Mouse (Mus musculus): ENCODE data around the gene Tnfsf9. TPM values are rescaled to one million over a fixed set of nuclear protein-coding genes. Genes with fewer than 3 reads are reported as not detected.

Gene Tnfsf9
- polyA plus RNA-seq, 1 experiment, result 5.3 TPM

- TF ChIP-seq CTCF (IDR thresholded peaks at IDR 0.05; ENCODE audit: insufficient read depth, low read length) (no peak), POLR2A (IDR thresholded peaks at IDR 0.05; ENCODE audit: borderline replicate concordance, extremely low read depth, low read depth, low read length) (no peak)
- no peaks in the 10 kb centered on the region for H3K4me1 ChIP-seq (ENCODE audit: control insufficient read depth, insufficient read depth, low read length)
- WGBS, result 65% methylated on average over 3 of the region's 3 CpGs
- DNase-seq, result no peak
- H3K4me3 ChIP-seq (replicated peaks; ENCODE audit: extremely low read depth, low read depth, low read length), result no peak overlapping the region
Observed at GRCm38 (mm10) chr17:57143704-57144103, 38.6 kb downstream of the Tnfsf9 start.

- TF ChIP-seq POLR2A (IDR thresholded peaks at IDR 0.05; ENCODE audit: borderline replicate concordance, extremely low read depth, low read depth, low read length) (no peak), CTCF (IDR thresholded peaks at IDR 0.05; ENCODE audit: insufficient read depth, low read length) (no peak)
- no peak overlapping the region for H3K4me3 ChIP-seq (replicated peaks; ENCODE audit: extremely low read depth, low read depth, low read length)
- WGBS, result 78% methylated on average over 1 of the region's 1 CpGs
- no peaks in the 10 kb centered on the region for H3K4me1 ChIP-seq (ENCODE audit: control insufficient read depth, insufficient read depth, low read length)
- no peak for DNase-seq
Observed at GRCm38 (mm10) chr17:57145115-57145514, 40.0 kb downstream of the Tnfsf9 start.

GRCm38 (mm10) chr17:57148343-57148742, 43.2 kb downstream of the Tnfsf9 start:
- Histone ChIP-seq H3K4me3 (replicated peaks; ENCODE audit: extremely low read depth, low read depth, low read length) (no peak overlapping the region), H3K4me1 (ENCODE audit: control insufficient read depth, insufficient read depth, low read length) (no peaks in the 10 kb centered on the region)
- 69% methylated on average over 4 of the region's 4 CpGs for WGBS
- no peak for TF ChIP-seq POLR2A (IDR thresholded peaks at IDR 0.05; ENCODE audit: borderline replicate concordance, extremely low read depth, low read depth, low read length)
- no peak for TF ChIP-seq CTCF (IDR thresholded peaks at IDR 0.05; ENCODE audit: insufficient read depth, low read length)
- no peak for DNase-seq

- 2% methylated on average over 36 of the region's 39 CpGs for WGBS
- no peak for DNase-seq
- Histone ChIP-seq H3K4me1 (ENCODE audit: control insufficient read depth, insufficient read depth, low read length) (no peaks in the 10 kb centered on the region), H3K4me3 (replicated peaks; ENCODE audit: extremely low read depth, low read depth, low read length) (no peak within 1 kb of the TSS)
- TF ChIP-seq CTCF (IDR thresholded peaks at IDR 0.05; ENCODE audit: insufficient read depth, low read length) (no peak), POLR2A (IDR thresholded peaks at IDR 0.05; ENCODE audit: borderline replicate concordance, extremely low read depth, low read depth, low read length) (no peak)
Observed at GRCm38 (mm10) chr17:57148994-57149803, 44.1 kb downstream of the Tnfsf9 start, which contains the start of gene Cd70. Gene Cd70 (minus strand): TSS chr17:57149777.

DNA sequence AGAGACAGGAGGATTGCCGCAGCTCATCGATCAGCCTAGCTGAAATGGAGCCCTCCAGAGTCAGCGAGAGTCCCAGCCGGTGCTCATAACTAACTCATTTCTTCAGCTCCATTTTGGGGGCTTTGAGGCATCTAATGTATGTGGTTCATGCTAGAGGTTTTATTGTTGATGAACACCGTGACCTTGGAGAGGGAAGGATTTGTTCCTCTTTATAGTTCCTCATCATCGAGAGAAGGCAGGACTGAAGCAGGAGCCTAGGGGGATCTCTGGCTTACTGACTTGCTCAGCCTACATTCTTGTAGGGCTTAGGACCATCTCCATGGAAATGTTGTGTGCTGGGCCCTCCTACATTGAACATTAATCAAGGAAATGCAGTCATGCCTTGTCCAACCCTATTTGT, 47.9 kb downstream of the Tnfsf9 start:
- H3K4me1 ChIP-seq (ENCODE audit: control insufficient read depth, insufficient read depth, low read length), result no peaks in the 10 kb centered on the region
- WGBS, result 88% methylated on average over 6 of the region's 6 CpGs
- TF ChIP-seq POLR2A (IDR thresholded peaks at IDR 0.05; ENCODE audit: borderline replicate concordance, extremely low read depth, low read depth, low read length), result no peak
- TF ChIP-seq CTCF (IDR thresholded peaks at IDR 0.05; ENCODE audit: insufficient read depth, low read length), result no peak
- no peak overlapping the region for H3K4me3 ChIP-seq (replicated peaks; ENCODE audit: extremely low read depth, low read depth, low read length)
- DNase-seq, result no peak

DNA sequence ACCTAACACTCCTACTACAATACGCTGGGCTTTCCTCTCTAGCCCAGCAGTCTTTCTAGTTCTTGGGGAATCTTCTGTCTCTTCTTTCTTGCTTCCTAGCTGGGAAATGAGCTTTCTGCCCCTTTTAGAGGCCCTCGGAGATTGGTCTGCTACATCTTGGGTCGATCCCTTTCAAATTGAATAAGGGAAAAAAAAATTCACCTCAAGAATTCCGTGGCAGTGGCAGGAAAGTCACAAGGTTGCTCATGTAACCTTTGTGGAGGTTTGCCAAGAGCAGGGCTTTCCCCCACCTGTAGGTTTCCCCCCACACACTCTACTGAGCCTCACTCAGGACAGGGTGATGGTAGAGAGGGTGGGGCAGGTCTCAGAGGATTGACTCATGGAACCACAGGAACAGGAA, 48.7 kb downstream of the Tnfsf9 start:
- WGBS, result 73% methylated on average over 4 of the region's 4 CpGs
- DNase-seq, result no peak
- TF ChIP-seq CTCF (IDR thresholded peaks at IDR 0.05; ENCODE audit: insufficient read depth, low read length), result no peak
- TF ChIP-seq POLR2A (IDR thresholded peaks at IDR 0.05; ENCODE audit: borderline replicate concordance, extremely low read depth, low read depth, low read length), result no peak
- Histone ChIP-seq H3K4me3 (replicated peaks; ENCODE audit: extremely low read depth, low read depth, low read length) (no peak overlapping the region), H3K4me1 (ENCODE audit: control insufficient read depth, insufficient read depth, low read length) (no peaks in the 10 kb centered on the region)

Other genes with a start within 250 kb of the Tnfsf9 start
- gene Acsbg2, start 230.9 kb upstream of the Tnfsf9 start, polyA plus RNA-seq (2012; rRNA removed), result not detected in 2 replicates
- 0.11 and 0.19 TPM in 2 replicates for gene 1700061G19Rik, start 229.8 kb upstream of the Tnfsf9 start, polyA plus RNA-seq (2012; rRNA removed)
- 58.2 and 59.4 TPM in 2 replicates for gene Mllt1, start 169.9 kb upstream of the Tnfsf9 start, polyA plus RNA-seq (2012; rRNA removed)
- 0.25 and 6.2 TPM in 2 replicates for gene Acer1, start 123.2 kb upstream of the Tnfsf9 start, polyA plus RNA-seq (2012; rRNA removed)
- 103 and 108 TPM in 2 replicates for gene Clpp, start 115.0 kb upstream of the Tnfsf9 start, polyA plus RNA-seq (2012; rRNA removed)
- gene Alkbh7, start 108.0 kb upstream of the Tnfsf9 start, polyA plus RNA-seq (2012; rRNA removed), result 24.1 and 26.0 TPM in 2 replicates
- not detected in 2 replicates for gene Pspn, start 105.3 kb upstream of the Tnfsf9 start, polyA plus RNA-seq (2012; rRNA removed)
- gene Gtf2f1, start 94.0 kb upstream of the Tnfsf9 start, polyA plus RNA-seq (2012; rRNA removed), result 22.3 and 23.4 TPM in 2 replicates
- 0.13 and 0.16 TPM in 2 replicates for gene Gm17949, start 93.9 kb upstream of the Tnfsf9 start, polyA plus RNA-seq (2012; rRNA removed)
- 75.8 and 80.7 TPM in 2 replicates for gene Khsrp, start 73.8 kb upstream of the Tnfsf9 start, polyA plus RNA-seq (2012; rRNA removed)
- gene Slc25a41, start 63.7 kb upstream of the Tnfsf9 start, polyA plus RNA-seq (2012; rRNA removed), result 0.18 TPM in 1 of 2 replicates, not detected in the other
- gene Crb3, start 46.2 kb upstream of the Tnfsf9 start, polyA plus RNA-seq (2012; rRNA removed), result 75.5 and 89.4 TPM in 2 replicates
- 44.0 and 51.8 TPM in 2 replicates for gene Slc25a23, start 45.5 kb upstream of the Tnfsf9 start, polyA plus RNA-seq (2012; rRNA removed)
- 12.1 and 18.1 TPM in 2 replicates for gene Dennd1c, start 26.8 kb upstream of the Tnfsf9 start, polyA plus RNA-seq (2012; rRNA removed)
- gene Tubb4a, start 17.5 kb upstream of the Tnfsf9 start, polyA plus RNA-seq (2012; rRNA removed), result 34.2 and 37.7 TPM in 2 replicates
- not detected in 2 replicates for gene Cd70, start 44.5 kb downstream of the Tnfsf9 start, polyA plus RNA-seq (2012; rRNA removed)
- gene Tnfsf14, start 88.9 kb downstream of the Tnfsf9 start, polyA plus RNA-seq (2012; rRNA removed), result 1.8 and 1.9 TPM in 2 replicates
- gene C3, start 122.8 kb downstream of the Tnfsf9 start, polyA plus RNA-seq (2012; rRNA removed), result 254 and 275 TPM in 2 replicates
- gene Gpr108, start 143.1 kb downstream of the Tnfsf9 start, polyA plus RNA-seq (2012; rRNA removed), result 62.1 and 68.2 TPM in 2 replicates
- gene Trip10, start 144.1 kb downstream of the Tnfsf9 start, polyA plus RNA-seq (2012; rRNA removed), result 43.0 and 50.7 TPM in 2 replicates
- 8.2 and 12.3 TPM in 2 replicates for gene Vav1, start 173.8 kb downstream of the Tnfsf9 start, polyA plus RNA-seq (2012; rRNA removed)